Mouse (Mus musculus) olfactory bulb, adult 2 months (tissue): ENCODE results near the gene Fam166a.
"Not testable (repeated sequence)": the region's sequence is repeated elsewhere in the genome, so short reads cannot be mapped to it uniquely, and the experiment has no call there.

Experiments used
- CTCF ChIP-seq: fragments of 200-500 bp; IDR thresholded peaks from 2 replicates; pipeline ENCODE4 v1.5.1; 2012; ENCODE audit warnings: low read depth, mild to moderate bottlenecking, low read length, moderate library complexity; ENCODE audit not compliant: insufficient read depth
- POLR2A ChIP-seq: fragments of 200-500 bp; IDR thresholded peaks from 2 replicates; pipeline ENCODE4 v1.6.1; 2012; ENCODE audit warnings: mild to moderate bottlenecking, low read depth, low read length, moderate library complexity; ENCODE audit not compliant: insufficient read depth

DNA sequence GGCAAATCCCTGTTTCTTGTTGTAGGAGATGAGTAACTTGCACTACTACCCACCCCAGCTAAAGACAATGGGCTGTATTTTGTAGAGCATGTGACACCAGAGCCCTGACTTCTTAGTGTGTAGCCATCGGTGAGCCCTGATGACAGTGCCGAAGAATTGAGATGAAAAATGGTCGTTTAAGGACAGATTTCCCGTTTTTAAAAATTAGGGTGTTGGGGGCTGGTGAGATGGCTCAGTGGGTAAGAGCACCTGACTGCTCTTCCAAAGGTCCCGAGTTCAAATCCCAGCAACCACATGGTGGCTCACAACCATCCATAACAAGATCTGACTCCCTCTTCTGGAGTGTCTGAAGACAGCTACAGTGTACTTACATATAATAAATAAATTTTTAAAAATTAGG, 38.7 kb downstream of the Fam166a start:
- TF ChIP-seq POLR2A, CTCF: not testable (repeated sequence)
